Mouse (Mus musculus) urinary bladder, postnatal 0 days (tissue): ENCODE data around the gene Usf1. TPM values are rescaled to one million over a fixed set of nuclear protein-coding genes. Genes with fewer than 3 reads are reported as not detected.

Source experiments
- polyA plus RNA-seq: library from polyadenylated mRNA; unstranded; fragments of >200 nt; fragmentation: Nextera tagmentation; extraction: Ambion mirVana; gene quantifications from 2 replicates; pipeline ENCODE4 v1.2.1, GENCODE M21; 2015

The Usf1 gene
- polyA plus RNA-seq, result 32.1 and 33.4 TPM in 2 replicates

DNA sequence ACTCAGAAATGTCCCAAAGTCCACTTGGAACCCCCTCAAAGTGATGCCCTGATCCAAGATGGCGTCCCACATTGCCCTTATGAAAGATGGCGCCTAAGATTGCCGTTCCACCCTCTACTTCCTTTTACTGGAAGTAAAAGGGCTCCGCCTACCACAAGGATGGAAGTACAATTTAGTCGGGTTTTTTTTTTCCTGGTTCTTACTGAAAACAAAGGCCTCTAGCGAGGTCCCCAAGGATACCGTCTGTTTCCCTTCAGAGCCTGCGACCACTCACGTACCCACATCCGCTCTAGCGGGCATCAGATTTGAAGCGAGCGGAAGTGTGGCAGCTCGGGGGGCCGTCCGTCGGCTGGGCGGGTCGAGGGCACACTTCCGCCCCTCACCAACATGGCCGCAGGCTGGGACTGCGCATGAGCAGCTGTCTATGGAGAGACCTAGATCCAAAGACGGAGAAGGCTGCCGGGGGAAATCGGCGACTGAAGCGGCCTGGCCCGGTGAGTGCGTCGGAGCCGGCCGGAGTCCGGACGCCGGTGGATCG, at the start of gene Usf1:
Gene Usf1 (plus strand): TSS at position 367 of the 538 bp plus-strand sequence.

DNA sequence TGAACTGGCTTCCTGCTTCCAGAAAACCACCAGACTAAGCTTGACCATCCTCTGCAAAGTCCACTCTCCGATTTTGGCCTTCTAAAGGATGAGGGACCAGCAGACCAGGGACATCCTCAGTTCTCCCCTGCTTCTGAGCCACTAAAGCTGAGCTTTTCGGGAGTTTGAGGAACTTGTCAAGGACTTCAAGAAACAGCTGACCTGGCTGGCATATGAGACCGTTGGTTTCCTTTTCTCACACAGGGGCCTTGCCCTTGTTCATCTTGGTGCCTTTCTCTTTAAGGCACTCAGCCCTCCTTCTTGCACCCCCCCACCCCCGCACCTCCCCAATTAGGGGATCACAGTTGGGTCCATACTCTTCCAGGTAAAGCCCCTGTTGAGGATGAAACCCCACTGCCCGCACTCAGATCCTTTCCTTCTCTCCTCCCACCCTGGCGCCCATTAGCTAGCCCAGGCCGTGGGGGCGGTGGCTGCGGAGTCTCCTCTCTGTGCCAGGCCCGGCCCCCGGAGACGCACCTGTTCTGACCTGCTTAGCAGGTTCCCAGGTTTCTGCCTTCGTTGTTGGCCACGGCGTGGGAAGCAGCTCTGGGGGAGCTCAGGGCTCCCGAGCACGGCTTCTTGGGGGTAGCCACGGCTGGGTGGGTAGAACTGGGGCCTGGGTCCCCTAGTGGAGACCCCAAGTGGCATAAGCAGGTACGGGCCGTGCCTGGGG, 41.1 kb upstream of the Usf1 start, which contains the start of gene Nectin4:
Gene Nectin4 (plus strand): TSS at position 255 of the 712 bp plus-strand sequence.

DNA sequence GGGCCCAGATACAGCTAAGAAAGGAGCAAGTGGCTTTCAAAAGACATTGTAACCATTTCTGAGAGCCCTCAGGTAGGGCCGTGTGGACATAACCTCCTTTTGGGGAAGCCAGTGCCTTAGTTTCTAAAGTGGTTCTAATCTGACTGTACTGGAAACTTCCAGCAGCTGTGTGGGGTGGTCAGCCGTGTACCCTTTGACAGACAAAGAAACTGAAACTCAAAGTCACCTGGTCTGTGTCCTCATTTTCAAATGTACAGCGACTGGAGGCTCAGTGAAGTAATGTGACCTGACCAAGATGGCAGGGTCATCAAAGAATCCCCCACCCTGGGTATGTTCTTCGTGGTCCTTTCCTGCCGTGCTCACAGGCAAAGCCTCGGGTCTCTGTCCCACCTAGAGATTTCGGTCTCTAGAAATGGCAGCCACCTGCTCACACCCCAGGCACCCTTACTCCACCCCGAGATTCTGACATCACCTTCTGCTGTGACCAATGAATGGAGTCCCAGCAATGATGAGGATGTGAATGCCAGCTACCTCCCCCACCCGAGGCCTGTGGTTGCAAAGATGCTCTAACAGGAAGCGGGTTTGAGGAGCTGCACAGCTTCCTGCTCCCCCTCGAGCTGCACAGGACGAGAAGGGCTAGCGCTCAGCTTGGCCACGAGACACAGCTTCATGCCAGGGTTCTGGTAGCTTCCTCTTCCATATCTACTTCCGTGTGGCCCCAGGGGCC, 22.6 kb upstream of the Usf1 start, which contains the start of gene Arhgap30:
Gene Arhgap30 (plus strand): TSS at position 579 of the 727 bp plus-strand sequence.

DNA sequence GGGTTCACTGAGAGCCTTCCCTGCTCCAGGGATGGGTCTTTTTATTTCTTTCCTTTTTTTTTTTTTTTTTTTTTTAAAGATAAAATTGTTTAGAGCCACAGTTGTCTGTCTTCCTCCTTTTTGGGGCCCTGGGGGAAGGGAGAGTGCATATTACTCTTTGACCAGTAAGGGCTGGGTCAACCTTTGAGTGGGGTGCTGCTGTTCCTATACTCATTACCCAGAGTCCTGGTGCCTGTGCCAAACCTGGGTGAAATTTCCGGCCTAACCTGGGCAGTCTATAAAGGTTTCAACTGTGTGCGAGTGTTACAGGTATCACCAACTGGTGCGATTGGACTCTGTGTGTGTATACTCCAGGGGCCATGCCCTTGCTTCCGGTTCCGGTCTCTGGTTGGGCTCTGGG, 7.5 kb downstream of the Usf1 start, which contains the start of gene Tstd1:
Gene Tstd1 (plus strand): TSS at position 213 of the 400 bp plus-strand sequence.

DNA sequence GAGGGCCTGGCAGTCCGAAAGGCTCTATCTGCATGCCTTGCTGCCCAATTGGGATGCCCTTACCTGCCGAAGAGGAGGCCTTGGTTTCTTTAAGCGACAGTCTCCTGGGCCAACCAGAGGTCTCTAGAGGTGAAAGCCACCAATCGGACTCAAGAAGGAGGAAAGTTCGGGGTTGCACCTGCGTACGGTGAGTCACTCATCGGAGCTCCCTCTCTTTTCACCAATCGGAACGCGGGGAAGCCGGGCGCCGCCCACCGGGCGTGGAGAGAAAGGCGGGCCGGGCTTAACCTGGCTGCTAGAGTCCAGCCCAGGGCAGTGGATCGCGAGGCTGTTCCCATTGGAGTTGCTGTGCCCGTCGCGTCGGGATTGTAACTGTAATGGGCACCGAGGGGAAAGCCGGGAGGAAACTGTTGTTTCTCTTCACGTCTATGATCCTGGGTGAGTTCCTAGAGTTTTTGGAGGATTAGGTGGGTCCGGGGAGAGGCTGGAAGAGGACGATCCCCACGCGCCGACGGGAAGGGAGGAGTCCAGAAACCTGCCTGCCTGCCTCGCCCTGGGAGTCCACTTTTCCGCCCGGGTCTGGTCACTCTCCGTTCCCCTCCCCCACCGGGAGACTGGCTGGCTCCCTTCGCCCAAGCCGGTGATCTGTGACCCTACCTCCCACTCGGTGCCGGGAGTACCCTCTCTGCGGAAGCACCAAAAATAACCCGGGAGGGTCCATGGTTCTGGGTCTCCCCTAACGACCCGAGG, 26.3 kb downstream of the Usf1 start, which contains the start of gene F11r:
Gene F11r (plus strand): TSS at position 272 of the 750 bp plus-strand sequence.

Other genes with a start within 250 kb of the Usf1 start
- 246 and 265 TPM in 2 replicates for gene Pcp4l1, start 215.0 kb upstream of the Usf1 start, polyA plus RNA-seq
- 0.15 and 0.28 TPM in 2 replicates for gene Nr1i3, start 197.3 kb upstream of the Usf1 start, polyA plus RNA-seq
- gene Tomm40l, start 188.8 kb upstream of the Usf1 start, polyA plus RNA-seq, result 24.1 and 24.4 TPM in 2 replicates
- 4.0 and 20.3 TPM in 2 replicates for gene Apoa2, start 186.3 kb upstream of the Usf1 start, polyA plus RNA-seq
- 66.5 and 150 TPM in 2 replicates for gene Fcer1g, start 176.9 kb upstream of the Usf1 start, polyA plus RNA-seq
- 4.6 and 5.8 TPM in 2 replicates for gene Adamts4, start 160.9 kb upstream of the Usf1 start, polyA plus RNA-seq
- 196 and 216 TPM in 2 replicates for gene Ndufs2, start 159.9 kb upstream of the Usf1 start, polyA plus RNA-seq
- 41.8 and 42.3 TPM in 2 replicates for gene B4galt3, start 141.0 kb upstream of the Usf1 start, polyA plus RNA-seq
- gene Ppox, start 130.1 kb upstream of the Usf1 start, polyA plus RNA-seq, result 23.1 and 24.7 TPM in 2 replicates
- gene Usp21, start 123.3 kb upstream of the Usf1 start, polyA plus RNA-seq, result 29.3 and 30.5 TPM in 2 replicates
- gene Ufc1, start 116.3 kb upstream of the Usf1 start, polyA plus RNA-seq, result 69.1 and 82.7 TPM in 2 replicates
- 34.0 and 36.6 TPM in 2 replicates for gene Dedd, start 82.2 kb upstream of the Usf1 start, polyA plus RNA-seq
- 31.4 and 33.0 TPM in 2 replicates for gene Nit1, start 65.7 kb upstream of the Usf1 start, polyA plus RNA-seq
- 62.2 and 64.8 TPM in 2 replicates for gene Pfdn2, start 65.6 kb upstream of the Usf1 start, polyA plus RNA-seq
- gene Klhdc9, start 50.5 kb upstream of the Usf1 start, polyA plus RNA-seq, result 1.1 and 1.5 TPM in 2 replicates
- 22.4 and 24.1 TPM in 2 replicates for gene Nectin4, start 41.2 kb upstream of the Usf1 start, polyA plus RNA-seq
- 2.1 and 4.7 TPM in 2 replicates for gene Arhgap30, start 22.4 kb upstream of the Usf1 start, polyA plus RNA-seq
- gene Tstd1, start 7.6 kb downstream of the Usf1 start, polyA plus RNA-seq, result 16.8 and 21.2 TPM in 2 replicates
- 84.3 and 90.0 TPM in 2 replicates for gene F11r, start 26.2 kb downstream of the Usf1 start, polyA plus RNA-seq
- gene Alyref2, start 92.2 kb downstream of the Usf1 start, polyA plus RNA-seq, result 9.6 and 10.3 TPM in 2 replicates
- 0.51 and 0.73 TPM in 2 replicates for gene Itln1, start 124.0 kb downstream of the Usf1 start, polyA plus RNA-seq
- 0.77 and 3.5 TPM in 2 replicates for gene Cd244a, start 147.9 kb downstream of the Usf1 start, polyA plus RNA-seq
- gene Ly9, start 196.1 kb downstream of the Usf1 start, polyA plus RNA-seq, result 0.35 and 0.98 TPM in 2 replicates
- 0.08 and 0.18 TPM in 2 replicates for gene Slamf7, start 241.7 kb downstream of the Usf1 start, polyA plus RNA-seq